Mouse (Mus musculus) hindbrain, embryonic 11.5 days (tissue): Measurements from ENCODE around the gene Ppp1r12a. TPM values are rescaled to one million over a fixed set of nuclear protein-coding genes. Genes with fewer than 3 reads are reported as not detected.

ENCODE experiments used
- ATAC-seq: fragments of 200-750 bp; cut with Nextera tagmentation; 2 replicates; pipeline ENCODE4 v1.8.0; 2017; ENCODE audit warnings: mild to moderate bottlenecking, moderate TSS enrichment, moderate library complexity; ENCODE audit not compliant: low FRiP score
- DNase-seq: peaks from one replicate; pipeline ENCODE4 v3.0.0-alpha.2; 2015; ENCODE audit warnings: low spot score
- H3K27ac ChIP-seq: fragments of 300-500 bp; sonication (generic); 2 replicates; pipeline ENCODE4 v1.5.1; 2014; ENCODE audit warnings: mild to moderate bottlenecking, low read depth, low read length
- H3K27me3 ChIP-seq: fragments of 300-500 bp; sonication (generic); 2 replicates; pipeline ENCODE4 v1.6.1; 2014; ENCODE audit warnings: mild to moderate bottlenecking, low read length, moderate library complexity, mixed read lengths; ENCODE audit not compliant: control insufficient read depth, insufficient read depth
- H3K36me3 ChIP-seq: fragments of 300-500 bp; sonication (generic); 2 replicates; pipeline ENCODE4 v1.6.1; 2014; ENCODE audit warnings: mild to moderate bottlenecking, low read length, moderate library complexity, mixed read lengths; ENCODE audit not compliant: control insufficient read depth, insufficient read depth
- H3K4me1 ChIP-seq: fragments of 300-500 bp; sonication (generic); replicated peaks from 2 replicates; pipeline ENCODE4 v1.6.1; 2014; ENCODE audit warnings: low read length, mixed read lengths; ENCODE audit not compliant: control insufficient read depth, insufficient read depth
- H3K4me2 ChIP-seq: fragments of 300-500 bp; sonication (generic); replicated peaks from 2 replicates; pipeline ENCODE4 v1.6.1; 2014; ENCODE audit warnings: mild to moderate bottlenecking, low read depth, low read length
- H3K4me3 ChIP-seq: fragments of 300-500 bp; sonication (generic); 2 replicates; pipeline ENCODE4 v1.5.1; 2014; ENCODE audit warnings: low read depth, low read length
- H3K9ac ChIP-seq: fragments of 300-500 bp; sonication (generic); 2 replicates; pipeline ENCODE4 v1.6.1; 2014; ENCODE audit warnings: low read depth, low read length
- H3K9me3 ChIP-seq: fragments of 300-500 bp; sonication (generic); 2 replicates; pipeline ENCODE4 v1.6.1; 2016; ENCODE audit warnings: low read length; ENCODE audit not compliant: control insufficient read depth
- WGBS: fragments of 180-500 bp; shearing (Covaris S2); extraction: QIAGEN DNeasy Blood & Tissue Kit; methylation state at CpG from one replicate; pipeline ENCODE4 v1.1.7; 2014; 5-methylcytosine and 5-hydroxymethylcytosine counted together
- polyA plus RNA-seq: library from polyadenylated mRNA; unstranded; fragments of >200 nt; fragmentation: Nextera tagmentation; extraction: Ambion mirVana; gene quantifications from 2 replicates; pipeline ENCODE4 v1.2.1, GENCODE M21; 2014

The Ppp1r12a gene
- polyA plus RNA-seq, 1 experiment from 2014 or later: 97.2 TPM

- no peak overlapping the region for H3K9ac ChIP-seq
- WGBS: 90% methylated on average over 16 of the region's 16 CpGs
- no peaks in the 10 kb centered on the region for H3K27me3 ChIP-seq
- H3K4me3 ChIP-seq: no peak overlapping the region
- no peaks in the 10 kb centered on the region for H3K4me1 ChIP-seq
- no peak overlapping the region for H3K27ac ChIP-seq
- no peak overlapping the region for H3K4me2 ChIP-seq
- no peaks in the 10 kb centered on the region for H3K9me3 ChIP-seq
- H3K36me3 ChIP-seq: no peaks in the 10 kb centered on the region
- ATAC-seq (no peak), DNase-seq (no peak)
These were observed 131.7 kb downstream of the Ppp1r12a start for GRCm38 (mm10) chr10:108293620-108294195.

DNA sequence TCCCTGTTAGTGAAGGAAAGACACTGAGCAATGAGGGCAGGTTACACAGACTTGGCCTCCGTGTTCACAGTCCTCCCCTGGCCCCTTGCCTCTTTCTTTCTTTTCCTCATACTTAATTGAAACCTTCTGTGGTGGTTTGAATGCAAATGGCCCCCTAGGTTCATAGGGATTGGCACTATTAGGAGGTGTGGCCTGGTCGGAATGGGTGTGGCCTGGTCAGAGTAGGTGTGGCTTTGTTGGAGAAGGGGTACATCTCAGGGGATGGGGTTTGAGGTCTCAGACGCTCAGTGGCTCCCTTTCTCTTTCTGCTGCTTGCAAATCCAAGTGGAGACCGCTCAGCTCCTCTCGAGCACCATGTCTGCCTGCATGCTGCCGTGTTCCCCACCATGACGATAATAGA, 132.8 kb downstream of the Ppp1r12a start:
- no peak for DNase-seq
- no peaks in the 10 kb centered on the region for H3K36me3 ChIP-seq
- no peak overlapping the region for H3K27ac ChIP-seq
- no peak overlapping the region for H3K9ac ChIP-seq
- no peaks in the 10 kb centered on the region for H3K4me1 ChIP-seq
- H3K4me2 ChIP-seq: no peak overlapping the region
- ATAC-seq: no peak
- no peaks in the 10 kb centered on the region for H3K9me3 ChIP-seq
- 83% methylated on average over 7 of the region's 7 CpGs for WGBS
- H3K4me3 ChIP-seq: no peak overlapping the region
- H3K27me3 ChIP-seq: no peaks in the 10 kb centered on the region

DNA sequence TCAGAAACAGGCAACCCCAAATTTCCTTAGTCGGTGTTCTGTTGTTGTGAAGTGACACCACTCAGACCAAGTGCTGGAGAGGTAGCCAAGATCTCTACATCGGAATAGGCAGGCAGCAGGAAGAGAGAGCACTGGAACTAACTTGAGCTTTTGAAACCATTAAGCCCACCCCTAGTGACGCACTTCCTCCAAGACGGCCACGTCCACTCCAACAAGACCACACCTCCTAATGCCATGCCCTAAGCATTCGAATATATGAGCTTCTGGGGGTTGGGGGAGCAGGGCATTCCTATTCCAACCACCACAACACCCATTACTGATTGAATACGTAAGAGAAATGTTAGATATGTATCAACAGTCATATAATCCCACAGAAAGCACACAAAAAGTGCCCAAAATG, 134.5 kb downstream of the Ppp1r12a start:
- WGBS: 83% methylated on average over 7 of the region's 7 CpGs
- Histone ChIP-seq H3K27ac (no peak overlapping the region), H3K36me3 (no peaks in the 10 kb centered on the region), H3K9ac (no peak overlapping the region), H3K4me1 (no peaks in the 10 kb centered on the region), H3K9me3 (no peaks in the 10 kb centered on the region), H3K27me3 (no peaks in the 10 kb centered on the region), H3K4me3 (no peak overlapping the region), H3K4me2 (no peak overlapping the region)
- DNase-seq (no peak), ATAC-seq (no peak)

- no peak overlapping the region for H3K9ac ChIP-seq
- H3K4me1 ChIP-seq: no peaks in the 10 kb centered on the region
- ATAC-seq (no peak), DNase-seq (no peak)
- H3K4me3 ChIP-seq: no peak overlapping the region
- no peak overlapping the region for H3K27ac ChIP-seq
- no peak overlapping the region for H3K4me2 ChIP-seq
- 94% methylated on average over 13 of the region's 13 CpGs for WGBS
- H3K36me3 ChIP-seq: no peaks in the 10 kb centered on the region
- H3K27me3 ChIP-seq: no peaks in the 10 kb centered on the region
- H3K9me3 ChIP-seq: no peaks in the 10 kb centered on the region
These were observed 136.3 kb downstream of the Ppp1r12a start for GRCm38 (mm10) chr10:108298261-108298660.

GRCm38 (mm10) chr10:108298841-108299545, 137.0 kb downstream of the Ppp1r12a start:
- H3K4me3 ChIP-seq: no peak overlapping the region
- H3K9me3 ChIP-seq: no peaks in the 10 kb centered on the region
- no peaks in the 10 kb centered on the region for H3K36me3 ChIP-seq
- H3K9ac ChIP-seq: no peak overlapping the region
- WGBS: 84% methylated on average over 16 of the region's 17 CpGs
- no peak for DNase-seq
- no peaks in the 10 kb centered on the region for H3K27me3 ChIP-seq
- no peaks in the 10 kb centered on the region for H3K4me1 ChIP-seq
- no peak overlapping the region for H3K27ac ChIP-seq
- ATAC-seq: no peak
- no peak overlapping the region for H3K4me2 ChIP-seq

GRCm38 (mm10) chr10:108299828-108300227, 137.8 kb downstream of the Ppp1r12a start:
- WGBS: 82% methylated on average over 11 of the region's 11 CpGs
- H3K27me3 ChIP-seq: no peaks in the 10 kb centered on the region
- no peak for DNase-seq
- H3K4me1 ChIP-seq: no peaks in the 10 kb centered on the region
- no peak overlapping the region for H3K9ac ChIP-seq
- no peaks in the 10 kb centered on the region for H3K9me3 ChIP-seq
- ATAC-seq: no peak
- H3K36me3 ChIP-seq: no peaks in the 10 kb centered on the region
- no peak overlapping the region for H3K4me2 ChIP-seq
- no peak overlapping the region for H3K4me3 ChIP-seq
- H3K27ac ChIP-seq: no peak overlapping the region

GRCm38 (mm10) chr10:108300843-108301242, 138.8 kb downstream of the Ppp1r12a start:
- no peak overlapping the region for H3K4me3 ChIP-seq
- no peak overlapping the region for H3K4me2 ChIP-seq

DNA sequence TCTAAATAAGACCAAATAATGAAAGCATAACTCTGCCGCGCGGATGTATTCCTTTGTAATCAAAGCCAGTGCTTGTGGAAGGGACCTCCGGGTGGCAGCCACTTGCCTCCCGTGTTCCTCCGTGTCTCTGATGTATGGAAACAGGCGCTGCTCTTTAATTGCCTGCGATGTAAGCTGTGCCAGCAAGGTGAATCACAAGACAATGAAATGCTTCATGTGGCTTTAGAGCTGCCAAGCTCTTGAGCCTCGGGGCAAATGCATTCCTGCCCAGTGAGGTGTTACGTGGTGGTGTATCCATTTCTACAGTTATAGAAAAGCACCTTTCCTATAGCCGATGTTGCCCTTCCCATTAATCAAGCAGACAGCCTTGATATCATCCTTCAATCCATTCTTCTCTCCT, 145.8 kb downstream of the Ppp1r12a start:
- no peak for ATAC-seq
- Histone ChIP-seq H3K36me3 (no peaks in the 10 kb centered on the region), H3K27me3 (no peaks in the 10 kb centered on the region), H3K27ac (no peak overlapping the region), H3K9me3 (no peaks in the 10 kb centered on the region), H3K9ac (no peak overlapping the region), H3K4me3 (no peak overlapping the region), H3K4me1 (no peaks in the 10 kb centered on the region), H3K4me2 (no peak overlapping the region)
- DNase-seq: no peak
- WGBS: 83% methylated on average over 11 of the region's 11 CpGs

More at GRCm38 (mm10) chr10:108300843-108301242, 138.8 kb downstream of the Ppp1r12a start:
- DNase-seq: peak; percentile 91
- no peaks in the 10 kb centered on the region for H3K27me3 ChIP-seq
- H3K4me1 ChIP-seq: no peaks in the 10 kb centered on the region
- 18% methylated on average over 19 of the region's 19 CpGs for WGBS
- peak; percentile 85 for ATAC-seq
- H3K36me3 ChIP-seq: no peaks in the 10 kb centered on the region
- no peak overlapping the region for H3K9ac ChIP-seq
- no peak overlapping the region for H3K27ac ChIP-seq
- H3K9me3 ChIP-seq: no peaks in the 10 kb centered on the region

- no peaks in the 10 kb centered on the region for H3K9me3 ChIP-seq
- H3K4me3 ChIP-seq: no peak overlapping the region
- no peaks in the 10 kb centered on the region for H3K4me1 ChIP-seq
- WGBS: 88% methylated on average over 5 of the region's 5 CpGs
- ATAC-seq: no peak
- no peak overlapping the region for H3K27ac ChIP-seq
- no peaks in the 10 kb centered on the region for H3K27me3 ChIP-seq
- H3K9ac ChIP-seq: no peak overlapping the region
- no peaks in the 10 kb centered on the region for H3K36me3 ChIP-seq
- DNase-seq: no peak
- no peak overlapping the region for H3K4me2 ChIP-seq
These were observed 148.2 kb downstream of the Ppp1r12a start for GRCm38 (mm10) chr10:108310195-108310594.
